Mouse (Mus musculus) heart, adult 11 months (tissue): Measurements from ENCODE around the gene Fgfr2.

Experiments used
- DNase-seq: peaks from one replicate; pipeline ENCODE4 v3.0.0; 2022

The Fgfr2 gene

DNA sequence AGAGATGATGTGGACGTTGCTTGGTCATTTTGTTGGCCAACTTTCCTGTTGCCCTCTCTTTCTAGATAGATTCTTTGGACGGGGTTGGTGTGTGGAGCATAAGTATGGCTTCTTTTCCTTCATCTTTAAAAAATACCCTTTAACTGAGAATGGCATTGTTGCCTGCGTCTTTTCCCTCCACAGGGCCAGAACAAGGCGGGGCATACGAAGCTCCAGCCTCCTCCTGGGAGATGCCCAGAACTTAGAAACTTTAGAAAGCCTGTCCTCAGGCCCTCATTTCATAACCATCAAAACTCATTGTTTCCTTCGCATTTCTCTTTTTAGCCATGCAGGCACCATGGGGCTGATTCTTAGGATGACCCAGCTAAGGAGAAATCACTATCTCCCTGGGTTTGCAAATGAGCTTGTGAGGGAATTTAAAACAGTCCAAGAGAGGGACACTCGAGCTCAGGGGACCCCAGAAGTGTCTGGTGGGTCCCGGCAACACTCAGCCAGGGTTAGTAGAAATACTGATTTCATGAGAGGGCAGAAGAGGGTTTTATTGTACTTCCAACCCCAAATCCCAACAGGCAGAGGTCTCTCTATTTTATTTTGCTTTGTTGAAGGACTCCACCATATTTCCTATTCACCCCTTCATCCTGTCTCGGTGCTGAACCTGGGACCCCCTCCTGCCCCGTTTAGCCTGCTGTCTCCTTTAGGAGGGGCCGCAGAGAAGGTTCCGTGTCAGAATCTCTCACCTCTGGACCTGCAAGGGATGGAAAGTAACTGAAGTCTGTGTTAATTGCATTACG, 2754.9 kb downstream of the Fgfr2 start:
- peak; percentile 2 for DNase-seq

DNA sequence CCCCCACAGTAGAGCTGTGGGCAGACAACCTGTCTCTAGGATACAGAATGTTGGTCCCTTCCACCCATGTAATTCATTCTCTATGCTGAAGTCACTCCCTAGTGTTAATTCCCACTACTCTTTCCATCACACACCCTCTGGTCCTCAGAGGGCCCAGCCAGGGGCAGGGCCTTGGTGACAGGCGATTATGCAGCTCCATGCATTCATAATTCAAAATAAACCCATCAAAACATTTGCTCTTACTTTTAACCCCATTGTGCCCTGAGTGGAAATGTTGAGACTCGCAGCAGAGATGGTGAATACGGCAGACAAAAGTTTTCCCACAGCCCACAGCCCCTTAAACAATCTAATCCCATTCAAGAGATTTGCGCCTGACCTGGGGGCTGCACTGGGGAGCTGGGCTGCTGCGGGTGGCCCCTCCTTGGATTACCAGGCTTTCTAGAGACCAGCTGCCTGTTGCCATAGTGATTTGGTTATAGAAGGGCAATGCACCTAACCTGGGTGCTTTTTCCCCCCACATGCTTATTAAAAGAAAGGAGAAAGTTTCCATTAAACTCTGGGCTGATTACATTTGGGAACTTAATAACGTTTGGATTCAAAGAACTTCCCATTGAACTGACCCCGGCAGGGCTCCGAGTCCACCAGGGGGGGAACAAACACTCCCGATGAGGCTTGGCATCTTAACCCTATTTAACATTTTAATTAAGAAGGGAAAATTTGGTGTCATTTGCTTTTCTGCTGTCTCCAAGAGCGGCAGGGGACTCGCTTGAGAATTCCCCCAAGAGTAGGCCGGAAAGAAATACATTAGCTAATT, 2755.7 kb downstream of the Fgfr2 start:
- DNase-seq, result peak; percentile 43

DNA sequence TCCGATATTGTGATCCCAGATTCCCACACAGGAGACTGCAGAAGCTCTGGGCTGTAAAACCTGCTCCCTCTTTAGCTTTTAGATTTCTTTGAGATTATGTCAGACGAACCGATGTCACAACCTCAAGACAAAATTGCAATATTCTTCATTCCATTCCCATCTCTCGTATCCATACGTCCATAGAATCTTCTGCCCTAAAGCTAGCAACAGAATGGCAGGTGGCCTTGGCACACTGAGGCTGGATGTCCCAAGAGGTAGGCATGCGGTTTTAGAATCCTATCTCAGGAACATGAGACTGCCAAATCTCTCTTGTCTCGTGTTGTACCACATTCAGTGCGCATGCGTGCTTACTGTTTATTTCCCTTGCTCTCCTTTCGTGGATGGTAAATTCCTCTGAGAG, 2757.4 kb downstream of the Fgfr2 start:
- no peak for DNase-seq

DNA sequence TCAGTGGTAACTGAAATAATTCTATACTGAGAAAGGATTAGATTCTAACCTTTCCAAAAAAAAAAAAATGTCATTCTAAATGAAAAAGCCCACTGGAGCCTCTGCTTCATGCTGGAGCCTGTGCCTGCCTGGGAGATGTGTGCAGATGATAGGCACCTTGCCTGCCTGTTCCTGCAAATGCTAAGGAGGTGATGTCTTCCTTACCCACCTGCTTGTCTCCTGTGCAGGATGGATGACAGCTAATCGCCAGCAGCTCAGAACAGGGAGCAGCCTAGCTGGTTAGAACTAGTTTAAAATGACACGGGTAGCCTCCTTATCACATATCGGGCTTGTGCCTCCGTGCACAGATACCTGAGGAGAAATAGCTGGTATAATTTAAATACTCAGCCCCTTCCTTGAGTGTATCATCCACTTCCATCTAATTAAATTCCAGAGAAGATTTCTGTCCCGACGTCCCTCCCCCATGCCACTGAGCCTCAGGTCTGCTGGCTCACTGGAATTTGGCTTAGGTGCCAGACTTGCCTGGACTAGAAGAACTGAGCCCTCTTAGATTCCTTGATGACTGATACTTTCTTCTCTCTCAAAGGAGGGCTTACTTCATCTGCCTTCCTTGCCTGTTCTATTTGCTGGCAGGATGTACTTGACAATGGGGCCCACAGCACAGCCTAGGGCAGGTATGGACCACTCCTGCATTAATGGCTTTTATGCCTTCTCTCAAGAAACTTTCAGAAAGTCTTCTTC, 2782.6 kb downstream of the Fgfr2 start:
- peak; percentile 44 for DNase-seq

DNA sequence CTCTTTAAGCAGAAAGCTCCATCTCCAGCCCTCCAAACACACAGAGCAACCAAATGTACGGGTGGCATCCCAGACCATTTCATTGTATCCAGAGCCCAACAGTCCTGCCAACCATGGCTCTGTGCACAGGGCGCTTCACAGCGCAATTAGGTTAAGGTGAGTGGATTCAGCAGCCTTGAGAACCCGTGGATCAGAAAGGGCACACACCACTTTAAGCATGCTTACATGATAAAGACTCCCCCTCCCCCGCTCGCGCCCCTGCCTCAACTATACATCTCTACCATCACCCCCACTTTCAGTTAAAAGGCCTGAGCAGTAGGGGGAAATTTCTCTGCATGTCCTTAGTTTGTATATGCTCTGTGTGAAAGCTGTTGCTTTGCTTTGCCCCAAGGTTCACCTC, 2785.5 kb downstream of the Fgfr2 start:
- peak; percentile 45 for DNase-seq

DNA sequence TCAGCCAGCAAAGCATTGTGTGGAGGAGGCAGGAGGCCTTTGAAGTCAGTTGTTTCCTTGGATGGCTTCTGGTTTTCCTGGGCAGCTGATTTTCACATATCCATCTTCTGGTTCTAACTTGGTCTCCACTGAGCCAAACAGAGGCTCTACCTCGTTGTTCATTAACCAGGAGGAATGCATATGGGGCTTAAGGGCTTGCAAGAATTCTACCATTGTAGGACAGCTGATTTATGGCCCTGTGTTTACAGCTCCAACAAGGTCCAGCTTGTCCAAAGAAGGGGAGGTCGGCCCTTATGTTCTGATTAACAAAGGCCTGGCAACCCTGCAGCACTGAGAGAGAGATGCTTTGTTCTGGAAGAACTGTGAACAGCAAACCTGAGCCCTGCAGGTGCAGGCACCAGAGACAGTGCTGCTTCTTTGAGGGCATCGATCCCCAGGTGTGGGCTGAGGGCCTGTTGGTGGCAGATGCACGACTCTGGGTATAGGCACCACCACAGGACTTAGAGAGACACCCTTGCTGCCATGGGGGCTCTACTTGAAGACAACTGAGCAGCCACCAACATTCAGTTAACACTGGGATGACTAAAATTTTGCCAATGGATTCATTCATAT, 2787.6 kb downstream of the Fgfr2 start:
- DNase-seq, result peak; percentile 63

DNA sequence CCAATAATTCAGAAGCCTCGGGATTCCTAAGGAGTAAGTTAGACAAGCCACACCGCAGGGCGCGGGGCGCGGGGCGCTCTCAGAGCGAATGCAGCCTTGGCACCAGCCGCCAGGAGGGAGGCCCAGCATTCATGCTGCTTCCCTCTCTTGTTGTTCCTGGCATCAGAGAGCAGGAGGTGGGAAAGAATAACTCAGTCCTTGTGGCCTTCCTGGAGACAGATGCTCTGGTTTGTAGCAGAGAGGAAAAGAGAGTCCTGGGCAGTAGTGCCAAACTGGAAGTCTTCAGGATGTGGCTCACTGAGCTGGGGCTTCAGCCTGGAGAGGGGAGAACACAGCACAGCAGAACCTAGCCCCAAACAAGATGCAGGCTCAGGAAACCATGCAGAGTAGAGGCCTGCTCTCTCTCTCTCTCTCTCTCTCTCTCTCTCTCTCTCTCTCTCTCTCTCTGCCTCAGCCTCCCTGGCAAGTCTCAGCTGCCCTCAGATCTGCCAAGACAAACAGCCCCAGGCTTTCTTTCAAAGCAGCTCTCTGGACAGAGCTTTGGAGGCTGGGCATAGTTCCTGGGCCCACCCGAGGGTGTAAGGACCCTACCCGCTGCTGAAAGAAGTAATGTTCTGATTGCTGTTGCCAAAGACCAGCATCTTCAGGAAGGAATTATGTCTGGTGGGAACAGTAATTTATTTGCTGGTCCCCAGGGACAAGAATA, 2790.5 kb downstream of the Fgfr2 start:
- peak; percentile 94 for DNase-seq

DNA sequence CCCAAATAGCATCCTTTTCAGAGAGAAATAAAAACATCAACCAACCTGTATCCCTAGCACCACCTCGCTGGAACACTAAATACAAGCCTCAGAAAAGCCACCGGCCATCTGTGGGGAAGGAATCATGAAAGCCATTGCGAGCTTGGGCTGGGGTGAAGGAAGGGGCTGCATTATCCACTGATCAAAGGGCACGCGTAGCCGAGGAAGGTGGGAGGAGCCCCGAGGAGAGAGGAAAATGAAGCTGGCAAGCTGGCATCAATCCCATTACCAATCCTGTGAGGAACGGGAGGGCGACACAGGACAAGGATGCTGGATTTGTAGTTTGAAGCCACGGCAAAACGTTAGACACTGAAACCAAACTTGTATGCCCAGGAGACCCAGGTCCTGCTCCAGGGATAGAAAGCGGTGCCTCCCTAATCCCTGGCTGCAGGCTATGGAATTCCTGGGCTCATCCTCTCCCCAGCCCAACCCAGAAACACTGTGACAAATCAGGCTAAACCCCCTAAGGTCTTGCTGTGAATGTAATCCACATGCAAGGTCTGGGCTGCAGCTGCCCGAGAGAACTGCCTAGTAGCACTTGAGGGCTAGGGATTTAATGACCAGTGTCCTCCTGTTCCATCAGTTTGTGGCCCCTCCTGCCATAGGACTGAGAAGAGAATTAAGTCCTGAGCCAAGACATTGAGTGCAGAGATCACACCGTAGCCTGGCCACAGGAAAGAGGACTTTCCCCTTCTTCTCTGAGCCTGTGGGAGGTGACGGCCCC, 2795.4 kb downstream of the Fgfr2 start:
- DNase-seq, result peak; percentile 82

DNA sequence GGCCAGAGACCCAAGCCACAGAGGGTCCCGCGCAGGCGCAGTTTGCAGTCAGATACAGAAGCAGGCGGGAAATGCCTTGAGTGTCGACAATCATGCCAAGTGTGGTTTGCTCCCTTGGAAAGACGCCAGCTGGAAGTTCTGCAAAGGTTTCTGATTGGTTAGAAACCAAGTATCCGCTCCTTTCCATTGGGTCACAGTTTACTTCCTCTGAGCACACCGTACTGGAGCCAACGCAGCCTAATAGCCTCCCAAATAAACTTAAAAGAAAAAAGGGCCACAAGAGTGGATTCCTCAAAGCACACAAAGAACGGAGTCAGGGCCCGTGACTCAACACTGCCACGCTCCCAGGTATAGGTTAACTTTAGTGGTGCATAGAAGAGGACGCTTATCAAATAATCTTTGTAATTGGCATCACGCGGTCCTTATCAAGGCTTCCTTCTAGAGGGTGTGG, 2797.1 kb downstream of the Fgfr2 start:
- DNase-seq, result peak; percentile 96

DNA sequence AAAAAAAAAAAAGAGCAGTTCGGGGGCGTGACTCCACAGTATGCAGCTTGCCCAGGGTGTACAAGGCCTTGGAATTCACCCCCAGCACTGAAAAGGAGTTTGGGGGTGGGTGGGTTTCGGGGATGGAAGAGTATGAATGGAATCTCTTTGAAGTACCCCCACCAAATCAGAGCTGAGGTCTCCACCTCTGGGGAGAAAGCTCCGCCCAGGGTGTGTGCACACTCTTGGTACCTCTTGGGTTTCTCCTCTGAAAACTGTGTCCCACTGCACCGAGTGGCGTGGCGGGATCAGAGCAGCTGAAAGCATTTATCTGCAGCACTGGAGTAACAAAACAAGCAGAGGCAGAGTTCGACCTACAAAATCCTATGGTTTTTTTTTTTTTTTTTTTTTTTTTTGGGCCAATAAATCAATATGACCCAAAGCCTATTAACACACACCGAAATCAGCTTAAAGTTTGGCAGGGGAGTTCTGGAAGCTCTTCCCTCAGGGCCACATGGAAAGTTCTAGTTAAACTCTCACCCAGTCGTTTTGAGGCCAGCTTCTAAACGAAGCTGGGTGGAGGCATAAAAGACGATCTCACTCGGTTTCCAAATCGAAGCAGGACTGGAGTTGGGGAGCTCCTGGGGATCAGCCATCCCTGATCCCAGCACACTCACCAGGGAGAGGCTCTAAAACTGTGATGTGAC, 2798.3 kb downstream of the Fgfr2 start:
- peak; percentile 41 for DNase-seq

DNA sequence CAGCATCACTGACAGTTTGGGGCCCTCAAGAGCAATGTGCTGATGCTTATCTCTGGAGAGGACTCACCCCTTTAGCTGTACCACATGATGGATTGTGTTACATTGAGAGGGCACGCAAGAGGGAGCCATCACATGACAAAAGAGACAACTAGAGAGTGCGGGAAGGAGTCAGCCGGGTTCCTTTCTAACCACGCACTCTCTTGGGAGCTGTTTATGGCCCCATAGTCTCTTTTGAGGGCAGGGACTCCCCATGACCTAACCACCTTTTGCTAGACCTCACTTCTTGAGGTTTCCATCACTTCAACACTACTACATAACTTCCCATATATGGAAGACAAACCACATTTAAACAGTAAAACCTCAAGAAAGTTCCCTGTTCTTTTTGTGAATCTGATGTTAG, 2799.4 kb downstream of the Fgfr2 start:
- DNase-seq, result peak; percentile 42

DNA sequence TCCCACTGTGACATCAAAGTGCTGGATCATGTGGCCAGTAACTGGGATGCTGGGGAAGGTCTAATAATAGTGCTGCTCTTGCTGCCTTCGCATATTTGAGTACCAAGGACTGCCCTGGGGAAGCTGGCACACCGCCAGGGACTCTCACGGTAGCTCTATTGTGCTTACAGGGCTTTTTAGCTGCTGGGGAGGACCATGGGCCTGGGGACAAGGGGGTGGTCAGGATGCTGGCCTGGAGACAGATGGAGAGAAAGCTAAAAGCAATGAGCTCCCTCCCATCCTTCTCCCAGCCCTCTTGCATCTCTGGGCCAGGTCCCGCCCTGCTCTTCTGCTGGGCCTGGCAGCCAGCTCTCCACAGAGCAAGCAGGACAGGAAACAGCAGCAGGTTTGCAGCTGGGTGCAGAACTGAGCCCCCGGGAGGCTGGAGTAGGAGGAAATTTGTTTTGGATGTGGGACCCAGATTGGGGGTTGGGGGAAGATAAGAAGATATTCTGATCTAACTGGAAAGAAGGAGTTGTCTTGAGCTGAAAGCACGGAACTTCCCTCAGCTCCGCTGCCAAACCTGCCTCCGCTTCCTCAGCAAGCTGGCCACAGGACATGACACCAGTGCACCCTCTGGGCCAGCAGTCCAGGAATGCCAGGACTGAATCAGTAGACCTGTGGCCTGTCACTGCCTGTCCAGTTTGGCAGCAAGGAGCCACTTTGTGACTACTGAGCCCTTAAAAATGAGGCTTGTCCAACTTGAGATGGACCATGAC, 2803.2 kb downstream of the Fgfr2 start:
- DNase-seq, result peak; percentile 98

DNA sequence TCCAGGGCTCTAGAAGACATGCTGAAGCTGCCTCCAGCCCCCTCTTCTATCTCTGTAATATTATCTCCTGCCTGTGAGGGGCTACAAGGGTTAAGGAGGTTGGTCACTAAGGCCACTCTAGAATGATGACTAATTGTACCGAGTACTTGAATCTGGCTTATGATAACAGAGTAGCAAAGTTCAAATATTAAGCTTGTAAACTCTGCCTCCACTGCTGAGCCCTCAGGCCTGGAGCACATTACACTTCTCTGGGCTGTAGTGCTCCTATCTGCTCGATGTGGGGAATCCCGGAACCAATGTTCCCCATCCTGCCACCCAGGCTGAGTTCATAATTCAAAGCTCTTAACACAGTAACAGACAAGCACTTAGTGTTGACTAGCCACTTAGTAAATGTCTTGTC, 2806.9 kb downstream of the Fgfr2 start:
- no peak for DNase-seq

DNA sequence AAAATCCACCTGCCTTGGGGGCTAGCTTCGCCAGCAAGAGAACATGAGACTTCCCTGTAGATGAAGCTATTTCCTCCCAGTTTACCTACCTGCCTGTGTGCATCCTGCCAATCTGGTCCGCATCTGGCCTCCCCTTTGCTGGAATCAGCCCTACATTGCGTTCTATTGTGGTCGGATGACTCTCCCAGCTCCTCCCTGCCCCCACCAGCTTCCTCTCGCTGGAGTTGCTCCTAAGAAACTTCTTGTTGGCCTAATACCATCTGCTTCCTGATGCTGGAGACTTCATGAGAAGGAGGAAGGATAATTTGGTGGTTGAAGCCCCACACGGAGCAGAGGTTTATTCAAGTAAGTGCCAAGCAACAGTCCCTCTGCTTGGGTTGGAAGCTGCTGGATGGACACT, 2807.9 kb downstream of the Fgfr2 start:
- no peak for DNase-seq

DNA sequence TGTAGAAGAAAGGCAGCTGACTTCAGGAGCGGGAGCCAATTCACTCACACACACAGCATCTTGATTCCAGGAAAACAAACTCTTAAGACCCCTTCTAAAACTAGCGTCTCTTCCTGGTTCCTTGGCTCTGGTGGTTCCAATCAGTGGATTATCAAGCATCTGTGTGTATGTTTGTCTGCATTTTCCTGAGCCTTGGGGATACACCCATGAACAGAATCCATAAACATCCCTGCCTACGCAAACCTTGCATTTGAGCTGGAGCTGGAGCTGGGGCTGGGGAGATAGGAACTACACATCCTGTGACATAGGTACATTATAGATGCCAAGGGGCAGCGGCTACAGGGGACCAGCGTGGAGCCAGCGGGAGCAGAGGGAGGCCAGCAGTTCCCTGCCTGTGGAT, 2808.5 kb downstream of the Fgfr2 start:
- no peak for DNase-seq

DNA sequence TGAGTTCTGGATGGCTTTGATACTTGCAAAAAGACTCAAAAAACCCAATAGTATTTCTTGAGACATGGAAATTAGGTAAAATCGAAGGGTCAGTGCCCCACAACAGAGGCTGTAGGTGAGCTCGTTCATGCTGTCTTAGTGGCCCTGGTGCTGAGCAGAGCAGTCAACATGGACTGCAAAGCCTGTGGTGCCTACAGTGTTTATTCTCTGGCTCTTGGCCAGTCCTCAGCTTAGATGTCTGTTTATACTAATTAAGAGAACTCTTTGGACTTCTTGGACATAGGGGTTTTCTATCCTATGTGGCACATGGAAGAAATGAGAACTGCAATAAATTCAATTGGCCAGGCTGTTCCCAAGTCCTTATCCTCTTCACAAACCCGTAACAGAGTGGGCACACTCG, 2811.8 kb downstream of the Fgfr2 start:
- DNase-seq, result no peak

DNA sequence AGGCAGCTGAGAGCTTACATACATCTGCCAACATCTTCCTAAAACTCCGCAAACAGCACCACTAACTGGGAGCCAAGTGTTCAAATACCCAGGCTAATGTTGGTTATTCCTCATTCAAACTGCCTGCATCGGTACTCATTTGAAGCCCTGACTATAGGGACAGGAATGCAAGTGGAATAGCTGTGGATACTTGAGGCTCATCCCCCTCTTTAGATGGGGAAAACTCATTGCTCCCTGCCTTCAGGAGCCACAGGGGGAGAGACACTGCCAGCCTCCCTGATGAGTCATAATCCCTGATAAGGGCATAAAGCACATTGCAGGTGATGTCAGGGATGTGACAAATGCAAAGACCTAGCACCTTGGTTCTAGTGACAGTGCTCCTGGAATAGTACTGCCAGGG, 2814.0 kb downstream of the Fgfr2 start:
- no peak for DNase-seq

DNA sequence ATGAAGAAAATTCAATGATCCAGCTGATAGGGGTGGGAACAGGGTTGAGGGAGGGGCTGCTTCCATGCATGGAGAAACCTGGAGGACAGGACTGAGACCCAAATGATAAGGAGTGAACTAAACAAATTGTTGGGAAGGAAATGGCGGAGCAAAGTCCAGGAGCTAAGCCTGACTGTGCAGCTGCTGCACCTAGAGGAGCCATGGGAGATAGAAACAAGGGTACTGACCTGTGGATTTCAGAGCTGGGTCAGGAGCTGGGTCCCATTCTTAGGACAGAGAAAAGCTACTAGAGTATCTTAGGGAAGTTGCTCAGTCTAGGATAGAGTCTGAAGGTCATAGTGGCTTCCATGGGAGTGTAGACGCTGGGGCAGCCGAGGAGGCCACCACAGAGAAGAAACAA, 2816.1 kb downstream of the Fgfr2 start:
- no peak for DNase-seq

DNA sequence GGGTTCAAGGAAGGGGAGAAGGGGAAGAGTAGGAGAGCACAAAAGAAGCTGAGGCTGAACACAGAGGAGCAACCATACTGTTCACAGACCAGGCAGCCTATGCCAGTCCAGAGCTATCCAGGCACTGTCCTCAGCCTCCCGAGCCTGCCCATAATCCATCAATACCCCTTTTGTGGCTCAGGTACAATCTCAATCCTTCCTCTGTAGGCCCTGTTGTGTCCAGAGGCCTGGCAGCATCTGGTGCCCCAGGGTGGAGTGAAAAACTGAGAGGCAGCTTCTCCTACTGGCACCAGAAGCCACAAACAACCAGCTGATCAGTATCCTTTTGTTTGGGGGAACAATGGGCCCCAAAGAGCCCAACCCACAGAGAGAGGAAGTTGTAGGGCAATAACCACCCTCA, 2818.5 kb downstream of the Fgfr2 start:
- no peak for DNase-seq

DNA sequence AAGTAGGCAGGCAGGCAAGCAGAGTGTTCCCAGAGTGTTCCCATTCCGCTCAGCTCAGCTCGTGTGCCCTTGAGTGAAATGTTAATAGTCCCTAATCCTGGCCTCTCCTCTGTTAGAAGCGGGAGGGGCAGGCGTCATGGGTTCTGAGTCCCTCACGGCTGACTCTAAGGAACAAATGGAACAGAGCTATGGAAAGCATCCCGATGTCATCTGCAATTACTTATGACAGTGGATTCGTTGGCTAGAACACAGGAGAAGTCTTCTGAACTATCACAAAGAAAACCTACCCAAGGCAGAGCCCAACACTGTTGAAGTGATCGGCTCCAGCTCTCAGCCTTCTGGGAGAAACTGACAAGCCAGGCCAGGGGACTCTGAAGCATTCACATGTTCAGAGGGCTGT, 2819.7 kb downstream of the Fgfr2 start:
- DNase-seq, result no peak
